ENCODE assay signal across 7 mouse cellular contexts in genomic region chr15:81693967-81694881, GRCm38 (mm10). TPM values are rescaled to one million over a fixed set of nuclear protein-coding genes. Genes with fewer than 3 reads are reported as not detected.
A peak's percentile ranks its signal among the peaks of the same experiment; 100 is the strongest.
DNase-seq lines count a peak whose midpoint lies in the region; ATAC-seq and TF ChIP-seq lines count a peak whose summit lies in the region.

No protein-coding gene starts in this region.

- peak overlapping the region; percentile 52 for H3K9ac ChIP-seq in intestine, postnatal 0 days (ENCODE audit: low read depth, low read length)
- peak overlapping the region; percentile 67 for H3K9ac ChIP-seq in limb, embryonic 11.5 days (ENCODE audit: low read length)
- H3K9ac ChIP-seq in midbrain, embryonic 14.5 days (replicated peaks; ENCODE audit: low read length), result peak overlapping the region; percentile 56

- H3K4me1 ChIP-seq in intestine, postnatal 0 days (replicated peaks; ENCODE audit: control insufficient read depth, insufficient read depth, low read length), result 0 out of 2 replicates have a peak, but pooled peaks cover 6% of the 10 kb centered on the region
- peaks cover 5% of the 10 kb centered on the region; the same call in 1 of the 2 replicates for H3K4me1 ChIP-seq in limb, embryonic 11.5 days (ENCODE audit: control insufficient read depth, insufficient read depth, low read length)
- H3K4me1 ChIP-seq in midbrain, embryonic 14.5 days (ENCODE audit: control insufficient read depth, insufficient read depth, low read length), result peaks cover 11% of the 10 kb centered on the region

- peak; percentile 85 for ATAC-seq in granulocyte monocyte progenitor cell, adult 5-6 weeks (replicated peaks; ENCODE audit: poor library complexity, severe bottlenecking)
- peak; percentile 73 for ATAC-seq in intestine, postnatal 0 days
- ATAC-seq in limb, embryonic 11.5 days (ENCODE audit: insufficient number of reproducible peaks, low FRiP score, low TSS enrichment, low read depth), result peak; percentile 81
- ATAC-seq in midbrain, embryonic 14.5 days (ENCODE audit: low FRiP score, low TSS enrichment), result peak; percentile 84

- peaks cover 41% of the 10 kb centered on the region for H3K27me3 ChIP-seq in intestine, postnatal 0 days (replicated peaks; ENCODE audit: control insufficient read depth, insufficient read depth, low read length)
- H3K27me3 ChIP-seq in limb, embryonic 11.5 days (ENCODE audit: control insufficient read depth, insufficient read depth, low read length), result peaks cover 31% of the 10 kb centered on the region
- H3K27me3 ChIP-seq in midbrain, embryonic 14.5 days (ENCODE audit: control insufficient read depth, insufficient read depth, low read length), result peaks cover 29% of the 10 kb centered on the region

- TF ChIP-seq CTCF in intestine, postnatal 0 days (IDR thresholded peaks at IDR 0.05; ENCODE audit: low read depth), result peak; percentile 84

- H3K9me3 ChIP-seq in intestine, postnatal 0 days (ENCODE audit: control insufficient read depth), result no peaks in the 10 kb centered on the region
- no peaks in the 10 kb centered on the region for H3K9me3 ChIP-seq in limb, embryonic 11.5 days (ENCODE audit: control insufficient read depth, low read length)
- no peaks in the 10 kb centered on the region for H3K9me3 ChIP-seq in midbrain, embryonic 14.5 days (ENCODE audit: control insufficient read depth, low read length)

- H3K27ac ChIP-seq in intestine, postnatal 0 days (ENCODE audit: low read depth, low read length), result no peak overlapping the region
- no peak overlapping the region; the same call in 1 of the 2 replicates for H3K27ac ChIP-seq in limb, embryonic 11.5 days (replicated peaks; ENCODE audit: low read depth, low read length)
- peak overlapping the region; percentile 54 for H3K27ac ChIP-seq in midbrain, embryonic 14.5 days (replicated peaks; ENCODE audit: low read depth, low read length)

- under 1% methylated on average over 96 of the region's 107 CpGs for WGBS in intestine, postnatal 0 days
- under 1% methylated on average over 90 of the region's 107 CpGs for WGBS in limb, embryonic 11.5 days
- WGBS in midbrain, embryonic 14.5 days, result under 1% methylated on average over 103 of the region's 107 CpGs

- H3K4me3 ChIP-seq in intestine, postnatal 0 days (ENCODE audit: low read depth, low read length), result peak overlapping the region; percentile 43
- H3K4me3 ChIP-seq in limb, embryonic 11.5 days (ENCODE audit: low read depth, low read length), result peak overlapping the region; percentile 43
- H3K4me3 ChIP-seq in midbrain, embryonic 14.5 days (replicated peaks; ENCODE audit: low read depth, low read length), result peak overlapping the region; percentile 54

- H3K4me2 ChIP-seq in intestine, postnatal 0 days (replicated peaks; ENCODE audit: low read depth), result peak overlapping the region; percentile 83
- peak overlapping the region; percentile 89 for H3K4me2 ChIP-seq in limb, embryonic 11.5 days (ENCODE audit: low read depth, severe bottlenecking)
- H3K4me2 ChIP-seq in midbrain, embryonic 14.5 days (ENCODE audit: low read length), result peak overlapping the region; percentile 79

- DNase-seq in adrenal gland, postnatal 10 days, result peak; percentile 92
- DNase-seq in embryo, embryonic 11.5 days (ENCODE audit: low read depth, low spot score), result peak; percentile 67
- DNase-seq in limb, embryonic 11.5 days (ENCODE audit: low spot score), result peak; percentile 90
- DNase-seq in midbrain, embryonic 14.5 days, result peak; percentile 90
- peak; percentile 65 for DNase-seq in spleen, adult 12 weeks (ENCODE audit: low spot score)

- no peaks in the 10 kb centered on the region; the same call in 1 of the 2 replicates for H3K36me3 ChIP-seq in intestine, postnatal 0 days (ENCODE audit: control insufficient read depth, insufficient read depth)
- no peaks in the 10 kb centered on the region for H3K36me3 ChIP-seq in limb, embryonic 11.5 days (ENCODE audit: control insufficient read depth, insufficient read depth, low read length)
- 0 out of 2 replicates have a peak, but pooled peaks cover 3% of the 10 kb centered on the region for H3K36me3 ChIP-seq in midbrain, embryonic 14.5 days (ENCODE audit: control insufficient read depth, insufficient read depth, low read length)

RNA-seq across cellular contexts. Expression of gene Chadl, which starts 2.9 kb away (rescaled TPM):
- total RNA-seq in adrenal gland, postnatal 10 days (2021), result 1 to 10 TPM; 3.6 to 5.1 TPM
- total RNA-seq in granulocyte monocyte progenitor cell, adult 5-6 weeks (2014; fragmentation: Nextera tagmentation), result not detected in 2 replicates
- total RNA-seq in granulocyte monocyte progenitor cell, adult 5-6 weeks (2017), result 0.43 TPM in 1 of 2 replicates, not detected in the other
- polyA plus RNA-seq in intestine, postnatal 0 days (2015; fragmentation: Nextera tagmentation; extraction: Ambion mirVana), result 1.6 TPM in 2 replicates
- 4.4 and 4.5 TPM in 2 replicates for polyA plus RNA-seq in limb, embryonic 11.5 days (2014; fragmentation: Nextera tagmentation; extraction: Ambion mirVana)
- polyA plus RNA-seq in midbrain, embryonic 14.5 days (2014; fragmentation: Nextera tagmentation; extraction: Ambion mirVana), result 25.2 and 34.8 TPM in 2 replicates

RNA-seq across cellular contexts. Expression of gene L3mbtl2, which starts 30.5 kb away (rescaled TPM):
- total RNA-seq in adrenal gland, postnatal 10 days (2021), result 10 to 100 TPM; 16.4 to 19.7 TPM
- 33.8 and 41.7 TPM in 2 replicates for total RNA-seq in granulocyte monocyte progenitor cell, adult 5-6 weeks (2014; fragmentation: Nextera tagmentation)
- total RNA-seq in granulocyte monocyte progenitor cell, adult 5-6 weeks (2017), result 30.5 TPM in 2 replicates
- polyA plus RNA-seq in intestine, postnatal 0 days (2015; fragmentation: Nextera tagmentation; extraction: Ambion mirVana), result 8.3 and 8.7 TPM in 2 replicates
- 24.2 and 27.0 TPM in 2 replicates for polyA plus RNA-seq in limb, embryonic 11.5 days (2014; fragmentation: Nextera tagmentation; extraction: Ambion mirVana)
- 25.4 and 29.0 TPM in 2 replicates for polyA plus RNA-seq in midbrain, embryonic 14.5 days (2014; fragmentation: Nextera tagmentation; extraction: Ambion mirVana)

RNA-seq across cellular contexts. Expression of gene Zc3h7b, which starts 50.6 kb away (rescaled TPM):
- total RNA-seq in adrenal gland, postnatal 10 days (2021), result 10 to 100 TPM; 73.2 to 78.2 TPM
- total RNA-seq in granulocyte monocyte progenitor cell, adult 5-6 weeks (2014; fragmentation: Nextera tagmentation), result 20.7 and 31.9 TPM in 2 replicates
- 15.0 and 19.2 TPM in 2 replicates for total RNA-seq in granulocyte monocyte progenitor cell, adult 5-6 weeks (2017)
- polyA plus RNA-seq in intestine, postnatal 0 days (2015; fragmentation: Nextera tagmentation; extraction: Ambion mirVana), result 5.6 and 7.3 TPM in 2 replicates
- polyA plus RNA-seq in limb, embryonic 11.5 days (2014; fragmentation: Nextera tagmentation; extraction: Ambion mirVana), result 53.9 and 57.9 TPM in 2 replicates
- 61.2 and 63.8 TPM in 2 replicates for polyA plus RNA-seq in midbrain, embryonic 14.5 days (2014; fragmentation: Nextera tagmentation; extraction: Ambion mirVana)

RNA-seq across cellular contexts. Expression of gene Rangap1, which starts 51.1 kb away (rescaled TPM):
- total RNA-seq in adrenal gland, postnatal 10 days (2021), result 10 to 100 TPM; 48.5 to 49.2 TPM
- 58.9 and 63.9 TPM in 2 replicates for total RNA-seq in granulocyte monocyte progenitor cell, adult 5-6 weeks (2014; fragmentation: Nextera tagmentation)
- total RNA-seq in granulocyte monocyte progenitor cell, adult 5-6 weeks (2017), result 114 TPM in 2 replicates
- polyA plus RNA-seq in intestine, postnatal 0 days (2015; fragmentation: Nextera tagmentation; extraction: Ambion mirVana), result 20.6 and 21.9 TPM in 2 replicates
- polyA plus RNA-seq in limb, embryonic 11.5 days (2014; fragmentation: Nextera tagmentation; extraction: Ambion mirVana), result 125 and 129 TPM in 2 replicates
- polyA plus RNA-seq in midbrain, embryonic 14.5 days (2014; fragmentation: Nextera tagmentation; extraction: Ambion mirVana), result 118 and 119 TPM in 2 replicates
